Mouse (Mus musculus): ENCODE measurements at regions not wholly inside any gene's neighbourhood (a gene's known extent, or its start where the extent isn't known, plus 50 kb on each side); places are given as distances from the start of the nearest gene placed in this dataset.

DNA sequence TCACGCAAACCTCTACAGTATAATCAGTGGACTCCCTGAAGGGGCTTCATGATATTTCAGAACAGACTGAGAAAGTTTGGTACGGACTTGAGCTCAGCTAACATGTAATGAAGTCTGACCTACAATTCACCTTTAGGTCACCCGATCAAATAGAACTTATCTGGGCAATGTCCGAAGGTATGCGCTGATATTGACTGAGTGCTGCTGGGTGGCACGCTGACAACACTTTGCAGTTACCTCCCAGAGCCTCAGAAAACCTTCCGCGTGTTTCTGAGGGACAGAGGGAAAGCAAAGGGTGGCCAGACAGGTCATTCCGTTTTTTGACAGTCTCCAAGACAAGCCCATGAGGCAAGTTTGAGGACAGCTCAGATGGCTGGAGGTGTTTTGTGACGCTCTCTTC, 115.3 kb upstream of the Nr2f2 start:
- no peak overlapping the region for H3K4me3 ChIP-seq (ENCODE audit: low read depth, low read length)
- H3K27me3 ChIP-seq (ENCODE audit: control insufficient read depth, insufficient read depth, low read length), result no peaks in the 10 kb centered on the region
- H3K9me3 ChIP-seq (ENCODE audit: control insufficient read depth, low read length), result no peaks in the 10 kb centered on the region
- no peaks in the 10 kb centered on the region for H3K4me1 ChIP-seq (ENCODE audit: control insufficient read depth, insufficient read depth, low read length)
- no peak overlapping the region for H3K27ac ChIP-seq (ENCODE audit: low read depth, low read length)
- DNase-seq (ENCODE audit: low spot score, missing footprints) (no peak), ATAC-seq (ENCODE audit: low FRiP score) (no peak)
- no peak overlapping the region for H3K4me2 ChIP-seq
- 90% methylated on average over 10 of the region's 10 CpGs for WGBS
- H3K9ac ChIP-seq (ENCODE audit: low read length), result no peak overlapping the region
- H3K36me3 ChIP-seq (ENCODE audit: control insufficient read depth, insufficient read depth, low read length), result no peaks in the 10 kb centered on the region

DNA sequence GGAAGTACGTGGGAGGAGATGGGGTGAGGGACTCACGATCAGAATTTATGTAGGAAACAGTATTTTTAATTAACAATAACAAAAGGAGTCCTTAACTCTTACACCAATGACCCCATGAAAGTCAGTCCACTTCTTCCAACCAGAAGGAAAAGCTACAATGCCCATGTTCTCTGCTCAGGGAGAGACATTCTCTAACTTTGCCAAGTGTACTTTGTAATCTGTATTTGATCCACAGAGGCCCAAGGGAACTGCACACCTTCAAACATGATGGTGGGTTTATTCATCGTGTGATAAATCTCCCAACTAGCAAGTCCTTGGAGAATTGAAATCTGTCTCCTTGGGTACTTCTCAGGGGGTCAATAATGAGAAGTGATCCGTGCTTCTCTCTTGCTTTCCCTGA, 106.3 kb upstream of the Nr2f2 start:
- Histone ChIP-seq H3K4me2 (no peak overlapping the region), H3K36me3 (ENCODE audit: control insufficient read depth, insufficient read depth, low read length) (no peaks in the 10 kb centered on the region), H3K4me3 (ENCODE audit: low read depth, low read length) (no peak overlapping the region), H3K27me3 (ENCODE audit: control insufficient read depth, insufficient read depth, low read length) (no peaks in the 10 kb centered on the region), H3K27ac (ENCODE audit: low read depth, low read length) (no peak overlapping the region), H3K4me1 (ENCODE audit: control insufficient read depth, insufficient read depth, low read length) (no peaks in the 10 kb centered on the region), H3K9ac (ENCODE audit: low read length) (no peak overlapping the region), H3K9me3 (ENCODE audit: control insufficient read depth, low read length) (no peaks in the 10 kb centered on the region)
- 85% methylated on average over 4 of the region's 4 CpGs for WGBS
- ATAC-seq (ENCODE audit: low FRiP score) (no peak), DNase-seq (ENCODE audit: low spot score, missing footprints) (no peak)

DNA sequence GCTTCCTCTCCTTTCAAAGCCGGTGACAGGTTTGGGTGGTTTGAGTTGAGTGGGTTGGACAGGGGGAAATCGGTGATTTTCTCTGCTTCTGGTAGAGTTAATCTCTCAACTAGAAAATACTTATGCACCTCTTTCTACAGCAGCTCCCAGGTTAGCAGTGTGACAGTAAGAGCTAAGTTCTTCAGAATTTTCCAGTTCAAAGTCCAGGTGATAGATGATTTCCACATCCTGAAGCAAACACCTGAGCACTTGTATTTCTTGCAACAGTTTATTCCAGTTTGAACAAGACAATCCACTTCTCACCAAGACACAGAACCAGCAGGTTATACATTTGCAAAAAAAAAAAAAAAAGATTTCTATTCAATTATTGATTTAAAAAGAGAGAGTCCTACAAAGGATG, 104.0 kb upstream of the Nr2f2 start:
- WGBS, result 95% methylated on average over 2 of the region's 2 CpGs
- ATAC-seq (ENCODE audit: low FRiP score) (no peak), DNase-seq (ENCODE audit: low spot score, missing footprints) (no peak)
- Histone ChIP-seq H3K9me3 (ENCODE audit: control insufficient read depth, low read length) (no peaks in the 10 kb centered on the region), H3K36me3 (ENCODE audit: control insufficient read depth, insufficient read depth, low read length) (no peaks in the 10 kb centered on the region), H3K27me3 (ENCODE audit: control insufficient read depth, insufficient read depth, low read length) (no peaks in the 10 kb centered on the region), H3K4me1 (ENCODE audit: control insufficient read depth, insufficient read depth, low read length) (no peaks in the 10 kb centered on the region), H3K4me3 (ENCODE audit: low read depth, low read length) (no peak overlapping the region), H3K4me2 (no peak overlapping the region), H3K27ac (ENCODE audit: low read depth, low read length) (no peak overlapping the region), H3K9ac (ENCODE audit: low read length) (no peak overlapping the region)

DNA sequence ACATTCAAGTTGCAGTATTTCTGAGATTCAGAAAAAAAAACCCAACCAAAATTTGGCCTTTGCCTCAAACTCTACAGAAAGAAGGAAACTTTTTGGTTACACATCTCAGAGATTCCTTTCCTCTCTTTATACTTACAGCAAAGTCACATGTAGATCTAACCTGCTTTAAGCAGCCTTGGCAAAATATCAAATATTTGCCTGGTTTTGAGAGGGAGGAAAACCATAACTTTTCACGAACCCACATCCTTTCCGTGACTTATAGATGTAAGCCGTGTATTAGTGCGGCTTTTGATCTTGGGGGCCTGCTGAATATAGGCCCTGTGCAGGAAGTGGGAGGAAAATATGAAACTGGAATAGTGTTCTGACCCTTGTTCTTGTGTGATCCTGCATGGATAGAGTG, 95.6 kb upstream of the Nr2f2 start:
- 97% methylated on average over 4 of the region's 4 CpGs for WGBS

DNA sequence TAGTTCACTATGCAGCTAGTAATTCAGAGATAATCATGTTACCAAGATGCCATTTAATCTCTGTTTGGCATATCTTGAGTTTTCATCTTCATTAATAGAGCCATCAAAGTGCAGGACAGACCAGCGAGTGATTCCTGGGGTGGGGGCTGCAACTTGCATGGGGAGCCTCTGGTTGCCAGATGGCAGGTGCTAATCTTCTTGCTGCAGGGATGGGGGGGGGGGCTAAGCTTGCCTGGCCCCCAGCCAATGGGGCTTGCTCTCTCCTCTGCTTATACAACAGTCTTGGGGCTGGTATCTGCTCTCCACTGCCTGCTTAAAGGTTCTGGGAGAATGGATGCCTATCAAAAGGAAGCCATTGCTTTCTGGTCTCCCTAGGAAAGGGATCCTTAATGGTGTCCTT, 88.0 kb upstream of the Nr2f2 start:
- Histone ChIP-seq H3K27ac (ENCODE audit: low read depth, low read length) (no peak overlapping the region), H3K4me1 (ENCODE audit: control insufficient read depth, insufficient read depth, low read length) (no peaks in the 10 kb centered on the region), H3K4me2 (no peak overlapping the region), H3K4me3 (ENCODE audit: low read depth, low read length) (no peak overlapping the region), H3K36me3 (ENCODE audit: control insufficient read depth, insufficient read depth, low read length) (no peaks in the 10 kb centered on the region), H3K27me3 (ENCODE audit: control insufficient read depth, insufficient read depth, low read length) (no peaks in the 10 kb centered on the region), H3K9ac (ENCODE audit: low read length) (no peak overlapping the region), H3K9me3 (ENCODE audit: control insufficient read depth, low read length) (no peaks in the 10 kb centered on the region)
- 53% methylated on average over 1 of the region's 1 CpGs for WGBS
- ATAC-seq (ENCODE audit: low FRiP score), result no peak
- DNase-seq (ENCODE audit: low spot score, missing footprints), result no peak

More for the DNA sequence above, 95.6 kb upstream of the Nr2f2 start:
- DNase-seq (ENCODE audit: low spot score, missing footprints) (no peak), ATAC-seq (ENCODE audit: low FRiP score) (no peak)
- H3K4me3 ChIP-seq (ENCODE audit: low read depth, low read length), result no peak overlapping the region
- no peak overlapping the region for H3K27ac ChIP-seq (ENCODE audit: low read depth, low read length)
- no peaks in the 10 kb centered on the region for H3K4me1 ChIP-seq (ENCODE audit: control insufficient read depth, insufficient read depth, low read length)
- H3K9me3 ChIP-seq (ENCODE audit: control insufficient read depth, low read length), result no peaks in the 10 kb centered on the region
- no peak overlapping the region for H3K4me2 ChIP-seq
- H3K36me3 ChIP-seq (ENCODE audit: control insufficient read depth, insufficient read depth, low read length), result no peaks in the 10 kb centered on the region
- no peaks in the 10 kb centered on the region for H3K27me3 ChIP-seq (ENCODE audit: control insufficient read depth, insufficient read depth, low read length)
- no peak overlapping the region for H3K9ac ChIP-seq (ENCODE audit: low read length)

DNA sequence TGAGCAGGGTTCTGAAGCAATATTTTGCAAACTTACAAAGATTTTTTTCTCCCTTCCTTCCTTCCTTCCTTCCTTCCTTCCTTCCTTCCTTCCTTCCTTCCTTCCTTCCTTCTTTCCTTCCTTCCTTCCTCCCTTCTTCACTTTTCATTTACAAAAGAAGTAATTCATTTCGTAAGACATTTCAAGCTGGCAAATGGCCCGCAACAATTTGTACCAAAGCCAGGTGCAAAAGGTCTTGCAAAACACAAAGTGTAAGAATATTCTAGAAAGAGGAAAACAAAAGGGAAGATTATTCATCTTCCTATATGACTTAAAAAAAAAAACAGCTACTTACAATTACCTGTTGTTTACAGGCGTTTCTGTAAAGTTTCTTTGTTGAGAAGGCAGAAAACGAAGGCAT, 86.3 kb upstream of the Nr2f2 start:
- WGBS, result 60% methylated on average over 4 of the region's 4 CpGs
- H3K36me3 ChIP-seq (ENCODE audit: control insufficient read depth, insufficient read depth, low read length), result no peaks in the 10 kb centered on the region
- H3K4me2 ChIP-seq, result no peak overlapping the region
- H3K4me3 ChIP-seq (ENCODE audit: low read depth, low read length), result no peak overlapping the region
- H3K27ac ChIP-seq (ENCODE audit: low read depth, low read length), result no peak overlapping the region
- H3K4me1 ChIP-seq (ENCODE audit: control insufficient read depth, insufficient read depth, low read length), result no peaks in the 10 kb centered on the region
- no peaks in the 10 kb centered on the region for H3K27me3 ChIP-seq (ENCODE audit: control insufficient read depth, insufficient read depth, low read length)
- DNase-seq (ENCODE audit: low spot score, missing footprints) (no peak), ATAC-seq (ENCODE audit: low FRiP score) (no peak)
- no peak overlapping the region for H3K9ac ChIP-seq (ENCODE audit: low read length)
- no peaks in the 10 kb centered on the region for H3K9me3 ChIP-seq (ENCODE audit: control insufficient read depth, low read length)

DNA sequence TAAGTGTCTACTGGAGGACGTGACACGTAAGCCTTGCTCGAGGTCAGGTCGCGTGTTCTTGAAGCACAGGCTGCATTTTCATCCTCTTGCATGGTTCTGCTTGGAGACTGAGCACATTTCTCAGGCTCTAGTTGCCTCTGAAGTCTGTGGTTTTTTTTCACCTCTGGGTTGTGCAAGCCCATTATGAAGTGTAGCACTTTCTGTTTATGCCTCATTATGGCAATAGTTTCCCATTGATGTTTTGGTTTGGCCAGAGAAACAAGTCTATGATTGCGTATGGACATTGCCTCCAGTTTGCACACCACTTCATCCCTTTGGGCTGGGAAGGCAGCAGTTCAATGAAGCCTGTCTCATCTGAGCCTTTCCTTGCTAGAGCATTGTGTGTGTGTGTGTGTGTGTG, 72.4 kb upstream of the Nr2f2 start:
- DNase-seq (ENCODE audit: low spot score, missing footprints), result no peak
- H3K36me3 ChIP-seq (ENCODE audit: control insufficient read depth, insufficient read depth, low read length), result no peaks in the 10 kb centered on the region
- no peak overlapping the region for H3K27ac ChIP-seq (ENCODE audit: low read depth, low read length)
- no peak overlapping the region for H3K4me3 ChIP-seq (ENCODE audit: low read depth, low read length)
- H3K9ac ChIP-seq (ENCODE audit: low read length), result no peak overlapping the region
- no peaks in the 10 kb centered on the region for H3K27me3 ChIP-seq (ENCODE audit: control insufficient read depth, insufficient read depth, low read length)
- WGBS, result 95% methylated on average over 6 of the region's 6 CpGs
- H3K4me2 ChIP-seq, result no peak overlapping the region
- H3K4me1 ChIP-seq (ENCODE audit: control insufficient read depth, insufficient read depth, low read length), result no peaks in the 10 kb centered on the region
- H3K9me3 ChIP-seq (ENCODE audit: control insufficient read depth, low read length), result no peaks in the 10 kb centered on the region
- no peak for ATAC-seq (ENCODE audit: low FRiP score)

DNA sequence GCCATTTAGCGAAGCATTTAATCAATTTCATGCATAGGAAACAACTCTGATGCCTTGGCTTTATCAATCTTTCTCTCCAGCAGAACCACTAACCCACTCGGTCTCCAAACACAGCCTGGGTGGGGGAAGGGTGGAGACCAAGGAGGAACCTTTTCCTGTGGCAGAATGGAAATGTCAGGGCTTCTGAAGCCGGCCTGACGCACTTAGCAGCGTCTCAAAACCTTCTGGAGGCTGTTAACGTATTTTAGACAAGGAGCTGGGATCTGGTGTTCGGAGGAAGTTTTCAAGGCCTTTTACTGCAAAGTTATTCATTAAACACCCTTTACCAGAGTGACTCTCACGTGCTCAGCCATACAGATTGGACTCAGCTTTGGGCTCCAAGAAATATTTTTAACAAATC, 67.3 kb upstream of the Nr2f2 start:
- Histone ChIP-seq H3K27me3 (ENCODE audit: control insufficient read depth, insufficient read depth, low read length) (no peaks in the 10 kb centered on the region), H3K4me3 (ENCODE audit: low read depth, low read length) (no peak overlapping the region), H3K4me2 (no peak overlapping the region), H3K27ac (ENCODE audit: low read depth, low read length) (no peak overlapping the region), H3K9ac (ENCODE audit: low read length) (no peak overlapping the region), H3K36me3 (ENCODE audit: control insufficient read depth, insufficient read depth, low read length) (no peaks in the 10 kb centered on the region), H3K9me3 (ENCODE audit: control insufficient read depth, low read length) (no peaks in the 10 kb centered on the region), H3K4me1 (ENCODE audit: control insufficient read depth, insufficient read depth, low read length) (no peaks in the 10 kb centered on the region)
- WGBS, result 68% methylated on average over 8 of the region's 8 CpGs
- no peak for ATAC-seq (ENCODE audit: low FRiP score)
- DNase-seq (ENCODE audit: low spot score, missing footprints), result no peak

DNA sequence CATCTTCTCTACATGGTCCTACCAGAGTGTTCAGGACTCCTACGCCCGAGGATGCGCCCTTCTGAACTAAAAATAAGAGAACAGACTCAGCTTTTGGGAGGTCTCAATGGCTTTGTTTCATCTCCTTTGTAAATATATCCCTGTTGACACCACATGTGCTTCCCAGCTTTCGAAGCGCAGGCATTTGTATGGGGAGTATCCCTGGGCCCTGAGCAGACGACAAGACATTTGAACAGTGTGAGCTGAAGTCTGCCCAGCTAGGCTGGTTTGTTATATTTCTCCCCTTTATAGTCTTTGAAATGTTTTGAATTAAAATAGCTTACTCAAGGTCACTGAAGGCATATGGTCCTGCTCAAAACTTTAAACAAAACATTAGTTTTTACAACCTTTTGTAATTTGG, 66.8 kb upstream of the Nr2f2 start:
- Histone ChIP-seq H3K27ac (ENCODE audit: low read depth, low read length) (no peak overlapping the region), H3K27me3 (ENCODE audit: control insufficient read depth, insufficient read depth, low read length) (no peaks in the 10 kb centered on the region), H3K4me2 (no peak overlapping the region), H3K36me3 (ENCODE audit: control insufficient read depth, insufficient read depth, low read length) (no peaks in the 10 kb centered on the region), H3K4me3 (ENCODE audit: low read depth, low read length) (no peak overlapping the region), H3K4me1 (ENCODE audit: control insufficient read depth, insufficient read depth, low read length) (no peaks in the 10 kb centered on the region), H3K9me3 (ENCODE audit: control insufficient read depth, low read length) (no peaks in the 10 kb centered on the region), H3K9ac (ENCODE audit: low read length) (no peak overlapping the region)
- DNase-seq (ENCODE audit: low spot score, missing footprints) (no peak), ATAC-seq (ENCODE audit: low FRiP score) (no peak)
- 69% methylated on average over 6 of the region's 6 CpGs for WGBS

DNA sequence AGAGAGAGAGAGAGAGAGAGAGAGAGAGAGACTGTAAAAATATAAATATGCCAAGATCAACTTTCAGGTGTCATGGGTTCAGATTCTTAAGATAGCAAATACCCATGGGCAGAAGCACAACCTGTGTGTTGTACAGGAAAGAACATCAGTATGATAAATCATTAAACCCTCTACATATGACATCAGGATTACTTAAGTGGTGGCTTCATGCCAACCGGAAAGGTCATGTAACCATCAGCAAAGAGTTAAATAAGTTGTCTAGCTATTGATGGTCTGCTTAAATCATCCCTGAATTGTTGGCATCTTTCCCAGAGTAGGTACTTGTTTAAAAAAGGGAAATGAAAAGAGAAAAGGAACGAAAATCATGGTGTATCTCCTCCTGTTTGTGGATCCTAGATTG, 65.2 kb upstream of the Nr2f2 start:
- Histone ChIP-seq H3K27me3 (ENCODE audit: control insufficient read depth, insufficient read depth, low read length) (no peaks in the 10 kb centered on the region), H3K4me3 (ENCODE audit: low read depth, low read length) (no peak overlapping the region), H3K36me3 (ENCODE audit: control insufficient read depth, insufficient read depth, low read length) (no peaks in the 10 kb centered on the region), H3K9me3 (ENCODE audit: control insufficient read depth, low read length) (no peaks in the 10 kb centered on the region), H3K4me1 (ENCODE audit: control insufficient read depth, insufficient read depth, low read length) (no peaks in the 10 kb centered on the region), H3K9ac (ENCODE audit: low read length) (no peak overlapping the region), H3K27ac (ENCODE audit: low read depth, low read length) (no peak overlapping the region), H3K4me2 (no peak overlapping the region)
- WGBS, result 83% methylated on average over 2 of the region's 2 CpGs
- no peak for DNase-seq (ENCODE audit: low spot score, missing footprints)
- ATAC-seq (ENCODE audit: low FRiP score), result no peak

All from midbrain, embryonic 11.5 days (tissue).